Mouse (Mus musculus): ENCODE results near the gene Dnph1. TPM values are rescaled to one million over a fixed set of nuclear protein-coding genes. Genes with fewer than 3 reads are reported as not detected.

Dnph1 gene
- total RNA-seq, 2 experiments from 2014 or later: 4.3 to 10.1 TPM

Other genes with a start within 250 kb of the Dnph1 start
- 22.5 and 27.8 TPM in 2 replicates for gene Polr1c, start 248.7 kb upstream of the Dnph1 start, total RNA-seq (2015)
- gene Polr1c, start 248.7 kb upstream of the Dnph1 start, total RNA-seq (2017): 21.4 and 22.4 TPM in 2 replicates
- gene Yipf3, start 248.6 kb upstream of the Dnph1 start, total RNA-seq (2015): 53.9 and 55.1 TPM in 2 replicates
- 30.1 and 35.8 TPM in 2 replicates for gene Yipf3, start 248.6 kb upstream of the Dnph1 start, total RNA-seq (2017)
- 0.34 and 1.2 TPM in 2 replicates for gene Lrrc73, start 243.2 kb upstream of the Dnph1 start, total RNA-seq (2015)
- 0.33 TPM in 1 of 2 replicates, not detected in the other for gene Lrrc73, start 243.2 kb upstream of the Dnph1 start, total RNA-seq (2017)
- gene Tjap1, start 213.7 kb upstream of the Dnph1 start, total RNA-seq (2015): 5.4 and 9.9 TPM in 2 replicates
- gene Tjap1, start 213.7 kb upstream of the Dnph1 start, total RNA-seq (2017): 9.8 and 15.7 TPM in 2 replicates
- not detected in 2 replicates for gene Dlk2, start 199.3 kb upstream of the Dnph1 start, total RNA-seq (2015)
- not detected in 2 replicates for gene Dlk2, start 199.3 kb upstream of the Dnph1 start, total RNA-seq (2017)
- gene Abcc10, start 168.4 kb upstream of the Dnph1 start, total RNA-seq (2015): 0.87 and 1.8 TPM in 2 replicates
- gene Abcc10, start 168.4 kb upstream of the Dnph1 start, total RNA-seq (2017): 2.2 and 5.4 TPM in 2 replicates
- 3.9 and 10.4 TPM in 2 replicates for gene Zfp318, start 113.0 kb upstream of the Dnph1 start, total RNA-seq (2015)
- gene Zfp318, start 113.0 kb upstream of the Dnph1 start, total RNA-seq (2017): 5.2 and 8.3 TPM in 2 replicates
- not detected in 2 replicates for gene Crip3, start 67.8 kb upstream of the Dnph1 start, total RNA-seq (2015)
- not detected in 2 replicates for gene Crip3, start 67.8 kb upstream of the Dnph1 start, total RNA-seq (2017)
- not detected in 2 replicates for gene Slc22a7, start 58.3 kb upstream of the Dnph1 start, total RNA-seq (2015)
- not detected in 2 replicates for gene Slc22a7, start 58.3 kb upstream of the Dnph1 start, total RNA-seq (2017)
- gene Ttbk1, start 9.0 kb upstream of the Dnph1 start, total RNA-seq (2015): not detected in 2 replicates
- 0.04 TPM in 1 of 2 replicates, not detected in the other for gene Ttbk1, start 9.0 kb upstream of the Dnph1 start, total RNA-seq (2017)
- gene Cul9, start 49.7 kb downstream of the Dnph1 start, total RNA-seq (2015): 2.7 and 4.3 TPM in 2 replicates
- 1.7 and 4.4 TPM in 2 replicates for gene Cul9, start 49.7 kb downstream of the Dnph1 start, total RNA-seq (2017)
- 28.5 and 34.0 TPM in 2 replicates for gene Srf, start 59.5 kb downstream of the Dnph1 start, total RNA-seq (2015)
- gene Srf, start 59.5 kb downstream of the Dnph1 start, total RNA-seq (2017): 23.7 and 36.3 TPM in 2 replicates
- gene Ptk7, start 132.8 kb downstream of the Dnph1 start, total RNA-seq (2015): not detected in 2 replicates
- 0.07 and 0.16 TPM in 2 replicates for gene Ptk7, start 132.8 kb downstream of the Dnph1 start, total RNA-seq (2017)
- gene Klc4, start 149.3 kb downstream of the Dnph1 start, total RNA-seq (2015): 3.5 and 4.9 TPM in 2 replicates
- 13.1 and 15.0 TPM in 2 replicates for gene Klc4, start 149.3 kb downstream of the Dnph1 start, total RNA-seq (2017)
- 46.2 and 67.5 TPM in 2 replicates for gene Mrpl2, start 149.5 kb downstream of the Dnph1 start, total RNA-seq (2015)
- 42.7 and 53.9 TPM in 2 replicates for gene Mrpl2, start 149.5 kb downstream of the Dnph1 start, total RNA-seq (2017)
- 1.7 and 1.9 TPM in 2 replicates for gene Cul7, start 153.6 kb downstream of the Dnph1 start, total RNA-seq (2015)
- 1.9 and 2.4 TPM in 2 replicates for gene Cul7, start 153.6 kb downstream of the Dnph1 start, total RNA-seq (2017)
- gene Rrp36, start 177.6 kb downstream of the Dnph1 start, total RNA-seq (2015): 9.6 and 10.6 TPM in 2 replicates
- gene Rrp36, start 177.6 kb downstream of the Dnph1 start, total RNA-seq (2017): 62.2 and 75.0 TPM in 2 replicates
- gene Mea1, start 182.1 kb downstream of the Dnph1 start, total RNA-seq (2015): 43.5 and 57.6 TPM in 2 replicates
- 68.3 and 81.4 TPM in 2 replicates for gene Mea1, start 182.1 kb downstream of the Dnph1 start, total RNA-seq (2017)
- 27.0 and 32.0 TPM in 2 replicates for gene Klhdc3, start 184.2 kb downstream of the Dnph1 start, total RNA-seq (2015)
- gene Klhdc3, start 184.2 kb downstream of the Dnph1 start, total RNA-seq (2017): 14.7 and 16.6 TPM in 2 replicates
- gene Ppp2r5d, start 208.4 kb downstream of the Dnph1 start, total RNA-seq (2015): 22.8 and 24.4 TPM in 2 replicates
- 48.9 and 49.7 TPM in 2 replicates for gene Ppp2r5d, start 208.4 kb downstream of the Dnph1 start, total RNA-seq (2017)
- 7.6 and 8.1 TPM in 2 replicates for gene Pex6, start 214.8 kb downstream of the Dnph1 start, total RNA-seq (2015)
- 8.1 and 9.7 TPM in 2 replicates for gene Pex6, start 214.8 kb downstream of the Dnph1 start, total RNA-seq (2017)
- 0.80 and 1.9 TPM in 2 replicates for gene Gnmt, start 232.5 kb downstream of the Dnph1 start, total RNA-seq (2015)
- gene Gnmt, start 232.5 kb downstream of the Dnph1 start, total RNA-seq (2017): 0.89 and 1.1 TPM in 2 replicates

All from megakaryocyte, adult 5-6 weeks (primary cell).